Mouse (Mus musculus) midbrain, embryonic 16.5 days (tissue): ENCODE measurements around the gene Bbs9. TPM values are rescaled to one million over a fixed set of nuclear protein-coding genes. Genes with fewer than 3 reads are reported as not detected.

Experiments
- ATAC-seq: fragments of 200-750 bp; cut with Nextera tagmentation; 2 replicates; pipeline ENCODE4 v1.8.0; 2017; ENCODE audit warnings: moderate TSS enrichment
- H3K27ac ChIP-seq: fragments of 300-500 bp; sonication (generic); 2 replicates; pipeline ENCODE4 v1.5.1; 2014; ENCODE audit warnings: mild to moderate bottlenecking, low read length, mixed read lengths
- H3K27me3 ChIP-seq: fragments of 300-500 bp; sonication (generic); 2 replicates; pipeline ENCODE4 v1.6.1; 2014; ENCODE audit warnings: low read depth, low read length, mixed read lengths; ENCODE audit not compliant: control insufficient read depth, insufficient read depth
- H3K36me3 ChIP-seq: fragments of 300-500 bp; sonication (generic); 2 replicates; pipeline ENCODE4 v1.6.1; 2014; ENCODE audit warnings: mild to moderate bottlenecking, low read length, moderate library complexity, mixed read lengths; ENCODE audit not compliant: control insufficient read depth, insufficient read depth
- H3K4me1 ChIP-seq: fragments of 300-500 bp; sonication (generic); 2 replicates; pipeline ENCODE4 v1.6.1; 2014; ENCODE audit warnings: mild to moderate bottlenecking, low read length, mixed read lengths; ENCODE audit not compliant: control insufficient read depth, insufficient read depth
- H3K4me2 ChIP-seq: fragments of 300-500 bp; sonication (generic); 2 replicates; pipeline ENCODE4 v1.6.1; 2014; ENCODE audit warnings: mild to moderate bottlenecking, low read length, mixed read lengths
- H3K4me3 ChIP-seq: fragments of 300-500 bp; sonication (generic); 2 replicates; pipeline ENCODE4 v1.5.1; 2014; ENCODE audit warnings: low read depth, mild to moderate bottlenecking, low read length, moderate library complexity, mixed read lengths
- H3K9ac ChIP-seq: fragments of 300-500 bp; sonication (generic); 2 replicates; pipeline ENCODE4 v1.6.1; 2014; ENCODE audit warnings: low read depth, low read length, mixed read lengths
- H3K9me3 ChIP-seq: fragments of 300-500 bp; sonication (generic); replicated peaks from 2 replicates; pipeline ENCODE4 v1.6.1; 2014; ENCODE audit warnings: mild to moderate bottlenecking, low read length, mixed read lengths; ENCODE audit not compliant: control insufficient read depth, poor library complexity, severe bottlenecking
- WGBS: fragments of 180-500 bp; shearing (Covaris S2); extraction: QIAGEN DNeasy Blood & Tissue Kit; methylation state at CpG from one replicate; pipeline ENCODE4 v1.1.7; 2014; 5-methylcytosine and 5-hydroxymethylcytosine counted together
- polyA plus RNA-seq: library from polyadenylated mRNA; unstranded; fragments of >200 nt; fragmentation: Nextera tagmentation; extraction: Ambion mirVana; gene quantifications from 2 replicates; pipeline ENCODE4 v1.2.1, GENCODE M21; 2015

Gene Bbs9
- polyA plus RNA-seq, 1 experiment from 2014 or later = 29.3 TPM

DNA sequence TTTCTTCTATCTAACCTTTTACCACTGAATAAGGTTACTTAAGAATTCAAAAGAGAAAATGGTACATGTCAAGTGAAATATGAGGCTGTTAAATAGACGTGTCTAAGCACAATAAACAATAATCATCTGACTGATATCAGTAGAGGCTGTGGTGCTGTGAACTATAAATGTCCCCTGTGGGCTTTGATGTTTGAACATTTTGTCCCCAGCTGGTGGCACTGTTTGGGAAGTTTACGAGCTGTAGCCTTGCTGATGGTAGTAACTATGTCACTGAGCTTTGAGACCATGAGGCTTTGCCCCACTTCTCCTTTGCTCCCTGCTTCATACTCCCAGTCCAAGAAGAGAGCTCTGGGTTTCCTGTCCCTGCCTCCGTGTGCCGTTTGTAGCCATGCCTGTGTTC, 222.3 kb downstream of the Bbs9 start:
- no peak overlapping the region for H3K4me2 ChIP-seq
- 72% methylated on average over 4 of the region's 4 CpGs for WGBS
- no peak for ATAC-seq
- no peaks in the 10 kb centered on the region for H3K27me3 ChIP-seq
- no peaks in the 10 kb centered on the region for H3K4me1 ChIP-seq
- no peaks in the 10 kb centered on the region for H3K9me3 ChIP-seq
- H3K27ac ChIP-seq = no peak overlapping the region
- H3K36me3 ChIP-seq = no peaks in the 10 kb centered on the region
- H3K9ac ChIP-seq = no peak overlapping the region
- H3K4me3 ChIP-seq = no peak overlapping the region

GRCm38 (mm10) chr9:22698501-22698900, 223.0 kb downstream of the Bbs9 start:
- ATAC-seq = no peak
- 18% methylated on average over 1 of the region's 1 CpGs for WGBS
- no peak overlapping the region for H3K4me2 ChIP-seq
- H3K4me1 ChIP-seq = no peaks in the 10 kb centered on the region
- H3K9ac ChIP-seq = no peak overlapping the region
- H3K27ac ChIP-seq = no peak overlapping the region
- H3K9me3 ChIP-seq = no peaks in the 10 kb centered on the region; the same call in 1 of the 2 replicates
- no peak overlapping the region for H3K4me3 ChIP-seq
- H3K36me3 ChIP-seq = no peaks in the 10 kb centered on the region
- H3K27me3 ChIP-seq = no peaks in the 10 kb centered on the region

GRCm38 (mm10) chr9:22702065-22702611, 226.6 kb downstream of the Bbs9 start:
- Histone ChIP-seq H3K27me3 (no peaks in the 10 kb centered on the region), H3K4me2 (no peak overlapping the region), H3K27ac (no peak overlapping the region), H3K36me3 (no peaks in the 10 kb centered on the region), H3K9me3 (no peaks in the 10 kb centered on the region; the same call in 1 of the 2 replicates), H3K9ac (no peak overlapping the region), H3K4me3 (no peak overlapping the region), H3K4me1 (no peaks in the 10 kb centered on the region)
- no peak for ATAC-seq
- WGBS = 76% methylated on average over 1 of the region's 1 CpGs

GRCm38 (mm10) chr9:22702812-22703367, 227.4 kb downstream of the Bbs9 start:
- no peaks in the 10 kb centered on the region for H3K4me1 ChIP-seq
- H3K27me3 ChIP-seq = no peaks in the 10 kb centered on the region
- H3K9me3 ChIP-seq = no peaks in the 10 kb centered on the region; the same call in 1 of the 2 replicates
- 94% methylated on average over 4 of the region's 4 CpGs for WGBS
- H3K4me3 ChIP-seq = no peak overlapping the region
- H3K27ac ChIP-seq = no peak overlapping the region
- no peak overlapping the region for H3K4me2 ChIP-seq
- no peak overlapping the region for H3K9ac ChIP-seq
- no peaks in the 10 kb centered on the region for H3K36me3 ChIP-seq
- no peak for ATAC-seq

- ATAC-seq = no peak
- no peak overlapping the region for H3K4me3 ChIP-seq
- no peaks in the 10 kb centered on the region; the same call in 1 of the 2 replicates for H3K9me3 ChIP-seq
- H3K4me1 ChIP-seq = no peaks in the 10 kb centered on the region
- H3K4me2 ChIP-seq = no peak overlapping the region
- no peaks in the 10 kb centered on the region for H3K36me3 ChIP-seq
- H3K27me3 ChIP-seq = no peaks in the 10 kb centered on the region
- H3K27ac ChIP-seq = no peak overlapping the region
- 96% methylated on average over 2 of the region's 2 CpGs for WGBS
- H3K9ac ChIP-seq = no peak overlapping the region
These were observed 228.0 kb downstream of the Bbs9 start for GRCm38 (mm10) chr9:22703541-22703940.

DNA sequence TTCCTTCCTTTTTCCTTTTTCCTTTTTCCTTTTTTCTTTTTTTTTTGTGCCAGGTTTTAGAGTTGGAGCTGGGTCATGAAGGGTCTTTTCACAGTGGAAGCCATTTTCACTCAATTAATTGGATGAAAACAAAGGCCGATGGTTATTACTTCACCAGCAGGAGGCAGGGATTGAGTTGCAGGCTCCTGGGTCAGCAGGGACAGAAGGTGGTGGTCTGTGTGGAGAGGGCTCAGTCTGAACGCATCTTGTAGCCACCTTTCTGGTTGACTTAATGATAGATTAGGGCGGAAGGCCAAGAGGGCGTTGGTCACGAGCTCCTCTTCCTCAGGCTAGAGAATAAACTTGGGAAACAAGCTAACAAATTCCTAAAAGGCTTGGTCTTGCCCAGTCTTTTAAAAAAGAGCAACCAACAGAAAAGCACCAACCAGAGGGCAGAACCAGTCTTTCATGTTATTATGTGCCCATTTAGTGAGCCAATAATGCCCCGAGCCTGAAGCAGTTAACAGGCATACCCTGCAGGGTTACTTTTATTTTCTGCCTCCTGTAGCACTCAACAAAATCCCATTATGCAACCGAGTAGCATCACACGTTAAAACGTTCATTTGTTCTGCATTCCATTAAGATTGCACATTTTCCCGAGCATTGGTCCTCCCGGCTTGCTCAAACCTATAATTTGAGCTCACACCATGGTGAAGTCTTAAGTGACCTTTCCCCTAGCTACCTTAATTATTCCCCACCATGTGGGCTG, 231.8 kb downstream of the Bbs9 start:
- whole genome bisulfite sequencing = 23% methylated on average over 11 of the region's 11 CpGs
- Histone ChIP-seq H3K4me1 (no peaks in the 10 kb centered on the region), H3K9ac (no peak overlapping the region), H3K9me3 (no peaks in the 10 kb centered on the region; the same call in 1 of the 2 replicates), H3K36me3 (no peaks in the 10 kb centered on the region), H3K27me3 (no peaks in the 10 kb centered on the region), H3K4me2 (no peak overlapping the region), H3K4me3 (no peak overlapping the region), H3K27ac (no peak overlapping the region)
- no peak for ATAC-seq

DNA sequence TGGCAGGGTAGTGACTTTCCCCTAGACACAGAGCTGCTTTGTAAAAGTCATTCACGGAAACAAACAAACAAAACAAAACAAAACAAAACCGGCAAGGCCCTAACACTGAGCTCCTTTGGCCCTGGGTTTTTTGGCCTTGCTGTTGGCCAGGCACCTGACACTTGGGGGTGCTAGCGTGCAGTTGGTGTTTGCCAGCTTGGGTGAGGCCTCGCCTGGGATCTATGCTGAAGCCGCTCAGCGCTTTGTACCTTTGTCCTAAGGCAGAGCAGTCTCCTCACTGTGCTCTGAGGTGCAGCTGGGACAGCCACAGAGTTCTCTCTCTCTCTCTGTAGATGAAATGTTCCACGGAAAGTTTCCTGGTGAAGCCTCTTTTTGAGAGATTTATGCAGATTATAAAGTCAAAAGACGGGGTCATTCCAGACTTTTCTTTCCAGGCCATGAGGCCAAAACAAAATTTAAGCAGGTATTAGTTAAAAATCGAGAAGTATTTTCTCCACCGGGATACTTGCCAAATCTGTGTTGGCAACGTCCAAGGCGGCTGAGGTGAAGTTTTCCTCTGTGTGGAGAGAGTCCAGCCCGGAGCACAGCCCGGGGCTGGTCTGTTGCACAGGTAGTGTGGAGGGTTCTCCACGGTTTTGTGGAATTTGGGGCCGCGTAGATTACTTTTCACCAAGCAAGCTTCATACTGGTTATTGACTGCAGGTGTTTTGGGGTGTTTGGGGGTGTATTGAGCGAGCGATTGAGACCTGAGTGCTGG, 233.6 kb downstream of the Bbs9 start:
- Histone ChIP-seq H3K4me1 (no peaks in the 10 kb centered on the region), H3K4me3 (no peak overlapping the region), H3K9ac (no peak overlapping the region), H3K27me3 (no peaks in the 10 kb centered on the region), H3K9me3 (no peaks in the 10 kb centered on the region), H3K27ac (no peak overlapping the region), H3K36me3 (no peaks in the 10 kb centered on the region), H3K4me2 (no peak overlapping the region)
- ATAC-seq = peak; percentile 67
- 51% methylated on average over 19 of the region's 19 CpGs for WGBS

GRCm38 (mm10) chr9:22710032-22710431, 234.5 kb downstream of the Bbs9 start:
- no peak overlapping the region for H3K27ac ChIP-seq
- H3K9ac ChIP-seq = no peak overlapping the region
- H3K36me3 ChIP-seq = no peaks in the 10 kb centered on the region
- peak; percentile 69; the same call in 1 of the 2 replicates for ATAC-seq
- WGBS = 73% methylated on average over 7 of the region's 7 CpGs
- H3K4me2 ChIP-seq = no peak overlapping the region
- H3K9me3 ChIP-seq = no peaks in the 10 kb centered on the region
- no peak overlapping the region for H3K4me3 ChIP-seq
- H3K4me1 ChIP-seq = no peaks in the 10 kb centered on the region
- H3K27me3 ChIP-seq = no peaks in the 10 kb centered on the region
